Mouse (Mus musculus) natural killer cell, adult 2 months (primary cell): ENCODE data around the gene Sema3d.

Experiments
- DNase-seq, 2 experiments: peaks; one replicate each; pipeline ENCODE4 v3.0.0; 2022; ENCODE audit warnings: low spot score in 2 of 2

Sema3d gene

DNA sequence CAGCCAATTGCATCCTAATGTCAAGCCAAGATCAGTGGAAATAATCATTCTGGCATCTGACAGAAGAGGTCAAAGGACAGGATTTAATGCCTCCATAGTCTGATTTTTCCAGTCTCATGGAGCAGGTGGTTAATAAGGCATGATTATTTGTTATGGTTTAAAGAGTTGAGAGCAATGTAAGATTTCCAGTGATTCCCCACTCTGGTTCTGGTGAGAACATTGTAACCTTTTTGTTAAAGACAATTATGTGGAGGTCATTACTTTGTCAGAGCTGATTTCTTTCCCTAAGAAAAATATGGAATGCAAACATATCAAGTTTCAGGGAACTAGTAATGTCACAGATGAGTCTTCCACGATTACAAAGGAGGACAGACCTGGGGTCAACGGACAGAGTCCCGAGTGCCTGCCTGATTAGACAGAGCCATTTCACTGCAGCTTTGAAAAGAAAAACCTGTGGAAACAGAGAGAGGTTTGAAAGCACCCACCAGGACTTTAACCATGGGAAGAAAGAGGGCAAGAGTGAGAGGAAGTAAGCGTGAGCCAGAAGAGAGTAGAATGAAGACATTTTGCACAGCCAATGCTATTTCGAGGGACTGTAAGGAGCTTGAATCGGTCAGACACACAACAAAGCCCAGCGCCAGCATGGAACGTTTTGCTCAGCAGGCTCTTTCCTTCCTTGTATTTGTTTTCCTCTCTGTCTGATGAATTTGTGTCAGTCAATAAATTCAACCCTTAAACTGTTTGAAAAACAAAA lies 251.2 kb downstream of the Sema3d start:
- no peak for DNase-seq

DNA sequence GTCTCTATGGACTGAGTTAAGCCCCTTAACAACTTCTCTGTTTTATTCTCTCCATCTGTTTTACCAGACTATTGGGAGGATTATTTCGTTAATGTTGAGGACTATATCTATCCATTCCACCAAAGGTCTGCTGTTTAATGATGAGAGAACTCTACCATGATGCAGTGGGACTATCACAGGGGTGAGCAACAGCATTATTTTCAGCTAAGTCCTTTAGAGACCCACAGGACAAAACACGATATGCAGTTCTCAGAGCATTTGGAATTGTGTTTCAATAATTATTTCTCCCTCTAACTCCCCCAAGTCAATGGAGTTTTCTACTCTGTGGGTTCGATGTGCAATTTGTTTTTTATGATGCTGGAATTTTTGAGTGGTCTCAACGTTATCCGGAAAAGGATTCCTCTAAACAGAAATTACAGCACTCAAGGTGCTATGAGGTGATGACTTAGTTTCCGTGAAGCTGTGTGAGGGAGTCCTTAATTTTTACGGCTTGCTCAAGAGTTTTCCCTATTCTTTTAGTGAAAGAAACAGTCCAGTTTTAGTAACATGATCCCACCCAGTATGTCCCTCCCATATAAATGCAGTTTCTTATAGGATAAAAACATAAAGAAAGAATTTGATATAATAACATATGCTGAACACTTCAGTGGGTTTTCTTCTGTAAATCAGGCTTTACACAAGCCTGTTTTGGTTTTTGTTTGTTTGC lies 254.7 kb downstream of the Sema3d start:
- DNase-seq = no peak
